Mouse (Mus musculus) heart, postnatal 4 days (tissue): Measurements from ENCODE around the gene Ascl4. TPM values are rescaled to one million over a fixed set of nuclear protein-coding genes. Genes with fewer than 3 reads are reported as not detected.

Experiments used
- DNase-seq: peaks from one replicate; pipeline ENCODE4 v3.0.0; 2021
- total RNA-seq, 2 experiments: library from RNA; stranded (reverse); gene quantifications; 2 replicates each; pipeline ENCODE4 v1.2.3; 2021

The Ascl4 gene
- not detected for total RNA-seq

GRCm38 (mm10) chr10:85927676-85928445 lies at the start of gene Ascl4:
Ascl4 (plus strand) TSS chr10:85927681.
- no peak for DNase-seq

GRCm38 (mm10) chr10:85879886-85880486 lies 47.5 kb upstream of the Ascl4 start:
- no peak for DNase-seq

- DNase-seq: peak; percentile 96
These were observed 10.8 kb upstream of the Ascl4 start, which contains the start of gene Prdm4 for GRCm38 (mm10) chr10:85916498-85917309. Prdm4 (minus strand) TSS chr10:85917142.

- DNase-seq: peak; percentile 52
These were observed 1.2 kb downstream of the Ascl4 start for GRCm38 (mm10) chr10:85928499-85929207.

- DNase-seq: no peak
These were observed 1.7 kb downstream of the Ascl4 start for GRCm38 (mm10) chr10:85929208-85929591.

GRCm38 (mm10) chr10:85929962-85930361 lies 2.5 kb downstream of the Ascl4 start:
- no peak for DNase-seq

- DNase-seq: no peak
These were observed 8.9 kb downstream of the Ascl4 start for GRCm38 (mm10) chr10:85936280-85936965.

GRCm38 (mm10) chr10:85948483-85949196 lies 21.2 kb downstream of the Ascl4 start:
- DNase-seq: no peak

GRCm38 (mm10) chr10:85951765-85952443 lies 24.4 kb downstream of the Ascl4 start:
- no peak for DNase-seq

GRCm38 (mm10) chr10:85953401-85953800 lies 25.9 kb downstream of the Ascl4 start:
- DNase-seq: peak; percentile 21

- no peak for DNase-seq
These were observed 26.9 kb downstream of the Ascl4 start for GRCm38 (mm10) chr10:85954429-85954828.

GRCm38 (mm10) chr10:85956871-85957419 lies 29.5 kb downstream of the Ascl4 start:
- no peak for DNase-seq

- peak; percentile 99 for DNase-seq
These were observed 30.0 kb downstream of the Ascl4 start, which contains the start of gene Rtcb for GRCm38 (mm10) chr10:85957464-85957950. Rtcb (minus strand) TSS chr10:85957823.

- DNase-seq: peak; percentile 34
These were observed 35.4 kb downstream of the Ascl4 start for GRCm38 (mm10) chr10:85962897-85963296.

GRCm38 (mm10) chr10:85964316-85964715 lies 36.8 kb downstream of the Ascl4 start:
- DNase-seq: no peak

- DNase-seq: no peak
These were observed 39.0 kb downstream of the Ascl4 start for GRCm38 (mm10) chr10:85966476-85966875.

- DNase-seq: no peak
These were observed 40.1 kb downstream of the Ascl4 start for GRCm38 (mm10) chr10:85967411-85968156.

GRCm38 (mm10) chr10:85968157-85968634 lies 40.7 kb downstream of the Ascl4 start:
- DNase-seq: peak; percentile 86

GRCm38 (mm10) chr10:85968731-85969130 lies 41.2 kb downstream of the Ascl4 start:
- DNase-seq: no peak
